Mouse (Mus musculus): Measurements from ENCODE around the gene Fdxacb1.

Gene Fdxacb1

GRCm38 (mm10) chr9:50750706-50751105, 17.3 kb upstream of the Fdxacb1 start:
- no peak for DNase-seq (ENCODE audit: low spot score)

- DNase-seq (ENCODE audit: low spot score): no peak
These were observed 16.7 kb upstream of the Fdxacb1 start, which contains the start of gene Cryab for GRCm38 (mm10) chr9:50751323-50751722. Gene Cryab (plus strand): TSS chr9:50751325.

- no peak for DNase-seq (ENCODE audit: low spot score)
These were observed 15.9 kb upstream of the Fdxacb1 start, which contains the start of gene Hspb2 for GRCm38 (mm10) chr9:50752054-50752602. Gene Hspb2 (minus strand): TSS chr9:50752354.

- no peak for DNase-seq (ENCODE audit: low spot score)
These were observed 15.0 kb upstream of the Fdxacb1 start for GRCm38 (mm10) chr9:50752784-50753615.

GRCm38 (mm10) chr9:50753947-50754346, 14.1 kb upstream of the Fdxacb1 start:
- no peak for DNase-seq (ENCODE audit: low spot score)

- DNase-seq (ENCODE audit: low spot score): no peak
These were observed 11.3 kb upstream of the Fdxacb1 start for GRCm38 (mm10) chr9:50756711-50757110.

- no peak for DNase-seq (ENCODE audit: low spot score)
These were observed 6.4 kb upstream of the Fdxacb1 start for GRCm38 (mm10) chr9:50761520-50762243.

GRCm38 (mm10) chr9:50763331-50763730, 4.7 kb upstream of the Fdxacb1 start:
- peak; percentile 15 for DNase-seq (ENCODE audit: low spot score)

GRCm38 (mm10) chr9:50767531-50768106, 417 bp upstream of the Fdxacb1 start:
- no peak for DNase-seq (ENCODE audit: low spot score)

- no peak for DNase-seq (ENCODE audit: low spot score)
These were observed 2.0 kb downstream of the Fdxacb1 start for GRCm38 (mm10) chr9:50770011-50770410.

- no peak for DNase-seq (ENCODE audit: low spot score)
These were observed 6.0 kb downstream of the Fdxacb1 start for GRCm38 (mm10) chr9:50774026-50774462.

GRCm38 (mm10) chr9:50774991-50775612, 7.1 kb downstream of the Fdxacb1 start, which contains the start of the genes Alg9 and 1110032A03Rik:
Gene Alg9 (plus strand): TSS chr9:50775019.
Gene 1110032A03Rik (minus strand): TSS chr9:50775520.
- peak; percentile 81 for DNase-seq (ENCODE audit: low spot score)

GRCm38 (mm10) chr9:50775662-50776126, 7.7 kb downstream of the Fdxacb1 start:
- no peak for DNase-seq (ENCODE audit: low spot score)

- DNase-seq (ENCODE audit: low spot score): no peak
These were observed 8.2 kb downstream of the Fdxacb1 start for GRCm38 (mm10) chr9:50776162-50776760.

- peak; percentile 55 for DNase-seq (ENCODE audit: low spot score)
These were observed 14.1 kb downstream of the Fdxacb1 start for GRCm38 (mm10) chr9:50782155-50782554.

GRCm38 (mm10) chr9:50795266-50795665, 27.2 kb downstream of the Fdxacb1 start:
- no peak for DNase-seq (ENCODE audit: low spot score)

- no peak for DNase-seq (ENCODE audit: low spot score)
These were observed 28.7 kb downstream of the Fdxacb1 start for GRCm38 (mm10) chr9:50796776-50797175.

- no peak for DNase-seq (ENCODE audit: low spot score)
These were observed 29.6 kb downstream of the Fdxacb1 start for GRCm38 (mm10) chr9:50797641-50798040.

- no peak for DNase-seq (ENCODE audit: low spot score)
These were observed 30.3 kb downstream of the Fdxacb1 start for GRCm38 (mm10) chr9:50798368-50798767.

- peak; percentile 47 for DNase-seq (ENCODE audit: low spot score)
These were observed 32.9 kb downstream of the Fdxacb1 start for GRCm38 (mm10) chr9:50800985-50801384.

GRCm38 (mm10) chr9:50803055-50803671, 35.1 kb downstream of the Fdxacb1 start:
- DNase-seq (ENCODE audit: low spot score): no peak

Measured in T-cell, adult 2 months (primary cell).